Mouse (Mus musculus) heart, postnatal 0 days (tissue): Measurements from ENCODE around the gene Trim10.

ENCODE experiments used
- CTCF ChIP-seq: IDR thresholded peaks from 2 replicates; pipeline ENCODE4 v1.5.1; 2016; ENCODE audit warnings: antibody characterized with exemption, control low read depth, low read depth
- EP300 ChIP-seq: IDR thresholded peaks from 2 replicates; pipeline ENCODE4 v1.6.1; 2016; ENCODE audit warnings: antibody characterized with exemption, low read depth

DNA sequence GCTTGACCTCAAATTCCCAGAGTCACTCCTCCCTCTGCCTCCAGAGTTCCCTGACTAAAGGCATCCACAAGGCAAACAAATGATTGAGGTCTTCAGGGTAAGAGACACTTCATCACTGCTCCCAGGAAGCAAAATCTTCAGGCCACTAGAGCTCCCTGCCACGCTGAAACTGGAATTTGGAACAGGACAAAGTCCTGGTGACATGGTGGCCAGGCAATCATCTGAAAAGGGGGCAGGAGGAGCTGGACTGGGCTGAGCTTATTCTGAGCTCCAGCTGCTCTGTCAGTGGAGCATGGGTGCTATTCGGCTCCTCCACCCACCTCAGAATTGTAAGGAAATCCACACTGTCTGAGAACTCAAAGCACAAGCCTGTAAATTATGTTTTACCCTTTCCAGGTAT lies 42.7 kb downstream of the Trim10 start:
- TF ChIP-seq CTCF = no peak
- TF ChIP-seq EP300 = no peak
